Mouse (Mus musculus) gastrocnemius, postnatal 10 days (tissue): ENCODE measurements around the gene BC029722. TPM values are rescaled to one million over a fixed set of nuclear protein-coding genes. Genes with fewer than 3 reads are reported as not detected.

Source experiments
- DNase-seq: peaks from one replicate; pipeline ENCODE4 v3.0.0; 2021; ENCODE audit warnings: mixed read lengths
- total RNA-seq, 2 experiments: library from RNA; stranded (reverse); gene quantifications; 2 replicates each; pipeline ENCODE4 v1.2.3; 2021

Gene BC029722
- total RNA-seq, 2 experiments from 2014 or later, result 14.3 to 16.9 TPM

DNA sequence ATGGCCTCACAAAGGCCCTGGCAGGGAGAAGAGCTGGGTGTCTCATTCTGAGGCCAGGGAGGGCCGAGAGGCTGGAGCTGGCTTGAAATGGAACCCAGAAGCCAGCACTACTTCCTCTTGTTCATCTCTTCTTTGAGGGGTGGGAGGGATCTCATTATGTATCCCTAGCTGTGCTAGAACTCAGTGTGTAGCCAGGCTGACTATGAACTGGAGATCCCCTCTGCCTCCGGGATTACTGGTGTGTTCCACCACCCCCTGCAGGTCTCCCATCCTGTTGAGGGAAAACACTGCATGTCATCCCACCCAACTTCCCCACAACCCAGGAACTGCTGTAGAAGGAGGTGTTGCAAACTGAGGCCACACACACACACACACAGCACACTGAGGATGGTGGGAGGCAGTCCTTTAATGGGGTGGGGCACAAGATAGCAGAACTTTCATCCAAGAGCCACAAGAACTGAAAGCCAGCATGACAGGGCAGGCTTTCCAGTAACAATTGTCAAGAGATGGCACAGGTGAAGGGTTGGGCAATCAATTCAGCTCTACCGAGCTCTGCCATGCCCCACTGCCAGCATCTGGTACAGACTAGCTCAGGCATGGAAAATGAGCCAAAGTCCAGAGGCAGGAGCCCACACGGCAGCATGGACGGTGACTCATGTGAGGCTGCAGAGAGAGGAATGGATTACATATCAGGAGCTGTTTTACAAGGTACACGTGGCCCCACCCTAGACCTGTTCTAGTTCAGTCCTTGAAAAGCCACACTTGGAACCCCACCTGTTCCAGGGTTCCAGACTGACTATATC lies 424 bp upstream of the BC029722 start:
- DNase-seq, result no peak

DNA sequence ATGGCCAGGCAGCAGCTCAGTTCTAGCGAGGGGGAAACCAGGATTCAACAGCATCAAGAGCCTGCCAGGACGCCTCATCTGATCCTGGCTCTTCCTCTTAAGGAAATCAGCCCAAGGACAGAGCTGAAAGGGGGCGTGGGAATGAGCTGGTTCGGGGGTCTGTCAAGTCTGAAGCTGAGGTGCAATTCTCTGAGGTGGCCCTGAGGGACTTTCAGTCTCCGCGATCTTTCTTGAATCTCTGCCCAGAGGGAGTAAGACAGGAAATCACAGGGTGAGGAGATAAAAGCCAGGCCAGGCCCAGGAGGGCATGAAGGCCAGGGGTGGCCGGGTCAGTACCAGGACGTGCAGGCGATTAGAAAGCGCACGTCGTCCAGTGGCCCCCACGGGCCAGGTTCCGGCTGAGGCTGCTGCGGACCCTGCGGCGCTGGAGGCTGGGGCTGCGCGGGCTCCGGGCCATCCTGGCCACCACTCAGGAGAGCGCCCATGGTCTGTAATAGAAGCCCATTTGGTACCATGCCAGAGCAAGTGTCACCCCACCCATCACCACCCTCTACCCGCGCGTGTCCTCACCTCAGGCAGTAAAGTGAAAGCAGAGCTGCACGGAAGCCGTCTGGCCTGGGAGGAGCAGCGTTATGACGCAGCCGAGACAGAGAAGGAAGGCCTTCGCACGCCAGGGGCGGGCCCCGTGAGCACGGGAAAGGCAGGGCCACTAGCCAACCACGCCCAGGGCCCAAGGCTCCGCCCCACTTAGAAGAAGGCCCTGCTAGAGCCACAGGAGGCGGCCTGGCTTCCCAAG lies 432 bp downstream of the BC029722 start:
- DNase-seq, result peak; percentile 96

- DNase-seq, result no peak
Observed at GRCm38 (mm10) chr2:155817301-155818245, 1.7 kb downstream of the BC029722 start.

GRCm38 (mm10) chr2:155816179-155816578 lies 3.0 kb downstream of the BC029722 start:
- DNase-seq, result no peak

- no peak for DNase-seq
Observed at GRCm38 (mm10) chr2:155814829-155815228, 4.4 kb downstream of the BC029722 start.

DNA sequence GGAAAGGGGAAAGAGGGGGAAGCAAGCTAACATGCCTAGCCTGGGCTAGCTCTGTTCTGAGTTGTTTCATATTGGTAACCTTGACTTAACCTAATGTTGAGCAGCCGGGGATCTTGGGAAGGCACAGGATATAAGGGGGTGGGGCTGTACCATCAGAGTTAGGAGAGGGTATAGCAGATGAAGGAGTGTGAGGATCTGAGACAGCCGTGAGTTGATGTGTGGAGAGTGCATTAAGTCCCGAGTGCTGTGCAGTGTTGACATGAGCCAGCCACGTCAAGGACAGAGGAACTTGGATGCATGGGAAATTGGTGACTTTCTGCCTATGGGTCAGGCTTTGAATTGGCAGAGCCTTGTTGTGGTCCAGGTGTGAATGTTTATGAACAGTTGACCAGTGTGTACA lies 6.6 kb downstream of the BC029722 start:
- DNase-seq, result no peak

DNA sequence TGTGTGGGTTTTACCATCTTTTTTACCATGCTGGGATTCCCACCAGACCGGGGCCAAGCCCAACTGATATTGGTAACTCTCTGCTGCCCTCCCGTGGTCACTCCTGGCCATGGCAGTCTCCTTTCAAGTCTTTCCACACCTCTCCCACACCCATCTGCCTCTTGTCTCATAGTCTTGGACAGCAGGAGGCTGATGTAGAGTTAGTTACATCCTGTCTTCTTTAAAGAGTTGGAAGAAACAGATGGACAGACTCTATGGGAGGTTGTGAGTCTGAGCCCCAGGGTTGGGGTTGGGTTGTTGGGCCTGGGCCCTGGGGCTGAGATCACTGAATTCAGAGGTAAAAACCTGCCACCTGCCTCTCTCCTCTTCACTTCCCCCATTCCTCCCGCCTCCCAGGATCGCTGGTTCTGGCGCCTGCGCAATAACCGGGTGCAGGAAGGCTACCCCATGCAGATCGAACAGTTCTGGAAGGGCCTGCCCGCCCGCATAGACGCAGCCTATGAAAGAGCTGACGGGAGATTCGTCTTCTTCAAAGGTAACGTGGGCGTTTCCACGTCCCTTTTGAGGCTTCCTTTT lies 7.3 kb downstream of the BC029722 start:
- peak; percentile 83 for DNase-seq

DNA sequence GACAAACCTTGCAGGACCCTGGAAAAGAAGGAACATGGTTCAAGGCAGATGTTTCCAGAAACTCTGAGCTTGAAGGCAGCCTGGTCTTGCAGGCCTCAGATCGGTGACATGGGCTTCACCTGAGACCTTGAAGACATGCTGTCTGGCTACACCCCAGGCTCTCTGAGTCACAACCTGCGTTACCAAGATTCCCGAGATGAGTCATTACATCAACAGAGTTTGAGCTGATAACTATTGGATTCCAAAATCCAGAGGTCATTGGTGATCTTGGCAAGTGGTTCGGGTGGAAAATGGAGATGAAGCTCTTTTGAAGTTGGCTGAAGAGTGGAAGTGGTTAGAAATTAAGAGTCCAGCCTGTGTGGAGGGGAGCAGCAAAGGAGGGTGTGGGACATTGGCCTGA lies 9.6 kb downstream of the BC029722 start:
- DNase-seq, result no peak

- no peak for DNase-seq
Observed at GRCm38 (mm10) chr2:155807408-155807807, 11.8 kb downstream of the BC029722 start.

GRCm38 (mm10) chr2:155806548-155806947 lies 12.7 kb downstream of the BC029722 start:
- no peak for DNase-seq

GRCm38 (mm10) chr2:155805925-155806255 lies 13.3 kb downstream of the BC029722 start:
- DNase-seq, result no peak

DNA sequence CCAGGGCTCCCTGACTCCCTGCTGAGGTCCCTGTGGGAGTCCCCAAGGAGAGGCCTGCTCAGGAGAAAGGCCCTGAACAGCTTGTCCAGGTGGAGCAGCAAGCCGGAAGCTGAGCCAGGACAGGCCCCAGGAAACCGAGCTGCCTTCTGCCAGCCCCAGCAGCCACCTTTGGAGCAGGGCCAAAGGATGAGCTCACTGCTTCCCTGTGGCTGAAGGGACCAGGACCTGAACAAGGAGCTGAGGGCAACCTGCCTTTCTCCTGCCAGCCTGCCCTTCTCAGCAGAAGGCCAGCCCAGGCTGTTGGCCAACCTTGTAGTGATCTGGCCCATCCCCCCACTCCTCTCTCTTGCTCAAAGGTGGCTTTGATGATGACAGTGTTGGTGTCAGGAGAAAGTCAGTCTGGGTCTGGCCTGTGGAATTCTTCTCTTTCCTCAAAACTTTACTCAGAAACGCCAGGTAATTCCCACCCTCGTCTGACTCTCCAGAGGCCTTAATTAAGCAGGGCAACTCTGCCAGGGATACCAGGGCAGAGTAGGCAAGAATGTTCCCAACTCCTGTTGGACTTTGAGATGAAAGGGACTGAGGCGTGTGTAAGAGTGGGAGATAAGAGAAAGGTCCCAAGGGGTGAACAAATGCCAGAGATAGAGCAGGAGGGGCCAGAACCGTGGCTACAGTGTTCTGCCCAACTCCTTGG lies 13.8 kb downstream of the BC029722 start:
- peak; percentile 52 for DNase-seq

DNA sequence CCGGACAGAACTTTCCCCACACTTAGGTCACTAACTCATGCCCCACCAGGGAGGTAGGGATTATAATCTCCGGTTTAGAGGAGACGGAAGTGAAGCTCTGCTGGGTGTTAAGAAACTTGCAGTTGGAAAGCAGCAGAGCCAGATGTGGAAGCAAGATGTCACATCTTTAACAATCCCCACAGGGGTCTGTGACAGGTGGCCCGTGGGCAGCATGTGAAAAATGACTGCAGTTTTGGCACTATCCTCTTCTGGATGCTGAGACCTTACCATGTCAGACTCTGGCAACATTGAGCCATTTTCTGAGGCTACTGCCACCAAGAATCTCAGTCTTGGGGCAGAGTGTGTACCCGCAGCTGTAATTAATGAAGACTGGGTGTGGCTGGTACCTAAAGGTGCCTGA lies 15.2 kb downstream of the BC029722 start:
- DNase-seq, result no peak

DNA sequence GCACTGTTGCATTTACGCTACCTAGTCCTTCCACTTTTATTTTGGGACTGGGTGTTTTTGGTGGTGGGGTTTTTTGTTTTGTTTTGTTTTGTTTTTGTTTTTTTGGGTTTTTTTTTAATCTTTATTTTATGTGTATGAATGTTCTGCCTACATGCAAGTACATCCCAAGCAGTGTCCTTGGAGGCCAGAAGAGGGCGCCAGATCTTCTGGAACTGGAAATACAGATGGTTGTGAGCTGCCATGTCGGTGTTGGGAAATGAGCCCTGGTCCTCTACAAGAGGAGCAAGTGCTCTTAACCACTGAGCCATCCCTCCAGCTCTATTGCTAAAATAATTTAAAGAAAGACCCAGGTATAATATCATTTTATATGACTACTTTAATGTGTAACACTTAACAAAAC lies 16.5 kb downstream of the BC029722 start:
- no peak for DNase-seq

DNA sequence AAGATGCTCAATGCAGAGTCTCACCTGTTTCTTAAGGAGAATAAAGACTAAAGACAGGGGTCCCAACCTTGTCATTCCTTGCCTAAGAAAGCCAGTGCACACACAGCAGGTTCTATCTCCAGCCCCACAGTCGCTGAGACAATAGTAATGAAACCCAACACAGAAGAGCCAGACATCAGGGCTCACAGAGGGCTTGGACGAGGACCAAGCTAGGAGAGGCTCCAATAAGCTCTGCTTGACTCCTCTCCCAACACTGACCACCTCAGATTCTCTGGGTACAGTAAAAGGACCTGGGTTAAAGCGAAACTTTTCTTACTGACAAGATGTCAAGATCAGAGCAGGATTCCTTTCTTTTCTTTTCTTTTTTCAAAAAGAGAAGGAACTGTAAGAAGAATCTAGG lies 20.6 kb downstream of the BC029722 start:
- DNase-seq, result no peak

- DNase-seq, result no peak
Observed at GRCm38 (mm10) chr2:155794674-155795445, 24.4 kb downstream of the BC029722 start.

GRCm38 (mm10) chr2:155792899-155793298 lies 26.3 kb downstream of the BC029722 start:
- DNase-seq, result no peak

DNA sequence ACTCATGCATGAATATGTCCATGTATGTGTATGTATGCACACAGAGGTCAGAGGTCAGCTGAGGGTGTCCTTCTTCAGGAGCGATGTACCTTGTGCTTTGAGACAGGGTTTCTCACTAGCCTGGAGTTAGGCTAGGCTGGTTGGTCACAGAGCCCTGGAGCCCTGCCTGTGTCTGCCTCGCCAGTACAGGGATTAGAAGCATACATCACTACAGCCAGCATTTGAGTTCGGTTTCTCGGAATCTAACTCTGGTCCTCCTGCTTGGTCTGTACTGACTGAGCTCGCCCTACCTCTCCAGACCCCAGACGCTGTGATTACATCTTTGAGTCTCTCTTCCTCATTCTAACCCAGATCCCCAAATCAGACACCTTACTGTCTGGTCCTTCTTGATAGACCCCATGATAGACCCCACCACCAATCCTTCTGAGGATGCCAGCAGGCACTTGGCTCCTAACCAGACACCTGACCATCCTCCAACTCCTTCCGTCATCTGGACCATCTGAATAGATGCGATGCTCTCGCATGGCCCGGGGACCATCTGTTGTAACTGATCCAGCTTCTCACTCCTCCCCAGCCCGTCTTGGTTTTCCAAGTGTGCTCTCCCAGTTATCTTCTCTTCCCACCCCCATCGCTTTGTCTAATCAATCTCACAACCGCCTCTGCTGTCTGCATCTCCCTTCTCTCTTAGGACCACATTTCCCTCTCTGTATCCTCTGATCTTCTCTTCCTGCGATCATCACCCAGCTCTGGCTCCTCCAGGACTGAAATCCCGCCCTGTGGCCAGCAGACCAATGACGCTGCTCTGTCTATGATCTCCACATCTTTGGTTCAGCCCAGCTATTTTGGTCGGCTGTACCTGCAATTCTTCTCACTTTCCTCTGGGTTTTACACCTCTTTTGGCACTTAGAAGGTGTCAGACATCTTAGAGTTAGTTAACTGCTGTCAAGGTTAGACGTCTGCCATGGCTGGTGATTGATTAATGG lies 31.0 kb downstream of the BC029722 start:
- no peak for DNase-seq

GRCm38 (mm10) chr2:155786905-155787304 lies 32.3 kb downstream of the BC029722 start:
- DNase-seq, result no peak
